Mouse (Mus musculus) mature B cell (primary cell): ENCODE results near the gene Gm36210.
"Not testable (repeated sequence)": the region's sequence is repeated elsewhere in the genome, so short reads cannot be mapped to it uniquely, and the experiment has no call there.

ENCODE experiments used
- in situ Hi-C: fragments of 300-500 bp; cut with MboI; formaldehyde crosslinking; loops from 2 replicates; pipeline ENCODE4 v1.14.3; 2019

The Gm36210 gene

GRCm38 (mm10) chr7:4879036-4879435 lies 27.3 kb downstream of the Gm36210 start:
- in situ Hi-C loops = not testable (repeated sequence)

- in situ Hi-C loops = no loop called here
These were observed 28.1 kb downstream of the Gm36210 start for GRCm38 (mm10) chr7:4878186-4878585.

GRCm38 (mm10) chr7:4877226-4877625 lies 29.1 kb downstream of the Gm36210 start:
- in situ Hi-C loops = no loop called here

GRCm38 (mm10) chr7:4876753-4877221 lies 29.5 kb downstream of the Gm36210 start, which contains the start of gene Isoc2a:
Gene Isoc2a (plus strand): TSS chr7:4877153.
- in situ Hi-C loops = no loop called here

- in situ Hi-C loops = no loop called here
These were observed 36.2 kb downstream of the Gm36210 start, which contains the start of gene Isoc2b for GRCm38 (mm10) chr7:4870133-4870532. Gene Isoc2b (minus strand): TSS chr7:4870258.

GRCm38 (mm10) chr7:4866631-4867180 lies 39.6 kb downstream of the Gm36210 start:
- in situ Hi-C loops = no loop called here

- in situ Hi-C loops = no loop called here
These were observed 40.5 kb downstream of the Gm36210 start for GRCm38 (mm10) chr7:4865579-4866493.

GRCm38 (mm10) chr7:4865090-4865489 lies 41.2 kb downstream of the Gm36210 start:
- in situ Hi-C loops = no loop called here

- in situ Hi-C loops = no loop called here
These were observed 42.0 kb downstream of the Gm36210 start for GRCm38 (mm10) chr7:4864130-4864845.

- in situ Hi-C loops = no loop called here
These were observed 42.7 kb downstream of the Gm36210 start for GRCm38 (mm10) chr7:4863541-4864080.

- in situ Hi-C loops = no loop called here
These were observed 43.3 kb downstream of the Gm36210 start for GRCm38 (mm10) chr7:4863041-4863440.

- in situ Hi-C loops = not testable (repeated sequence)
These were observed 45.4 kb downstream of the Gm36210 start for GRCm38 (mm10) chr7:4860926-4861325.

- in situ Hi-C loops = no loop called here
These were observed 46.8 kb downstream of the Gm36210 start for GRCm38 (mm10) chr7:4859418-4859978.

GRCm38 (mm10) chr7:4857321-4857720 lies 49.0 kb downstream of the Gm36210 start:
- in situ Hi-C loops = no loop called here

- in situ Hi-C loops = no loop called here
These were observed 49.8 kb downstream of the Gm36210 start for GRCm38 (mm10) chr7:4856508-4856907.

- in situ Hi-C loops = no loop called here
These were observed 52.7 kb downstream of the Gm36210 start for GRCm38 (mm10) chr7:4853613-4854012.

- in situ Hi-C loops = no loop called here
These were observed 55.0 kb downstream of the Gm36210 start for GRCm38 (mm10) chr7:4851315-4851688.

- in situ Hi-C loops = no loop called here
These were observed 55.5 kb downstream of the Gm36210 start for GRCm38 (mm10) chr7:4850621-4851314.

GRCm38 (mm10) chr7:4849372-4849771 lies 56.9 kb downstream of the Gm36210 start:
- in situ Hi-C loops = no loop called here
